Mouse (Mus musculus) kidney, adult 2 months (tissue): ENCODE measurements around the gene Vsig8. TPM values are rescaled to one million over a fixed set of nuclear protein-coding genes. Genes with fewer than 3 reads are reported as not detected.
A peak's percentile ranks its signal among the peaks of the same experiment; 100 is the strongest.

Experiments used
- DNase-seq: peaks from one replicate; pipeline ENCODE4 v3.0.0; 2021
- H3K27ac ChIP-seq: fragments of 200-500 bp; 2 replicates; pipeline ENCODE4 v1.5.1; 2012; ENCODE audit warnings: low read depth, low read length, control low read depth, inconsistent platforms; ENCODE audit not compliant: insufficient read depth
- H3K27me3 ChIP-seq: fragments of 200-500 bp; replicated peaks from 2 replicates; pipeline ENCODE4 v1.6.1; 2012; ENCODE audit warnings: mild to moderate bottlenecking, moderate library complexity, low read length, inconsistent platforms; ENCODE audit not compliant: control insufficient read depth, insufficient read depth
- H3K36me3 ChIP-seq: fragments of 200-500 bp; 2 replicates; pipeline ENCODE4 v1.6.1; 2012; ENCODE audit warnings: mild to moderate bottlenecking, moderate library complexity, low read length, inconsistent platforms; ENCODE audit not compliant: control insufficient read depth, insufficient read depth
- H3K4me1 ChIP-seq: fragments of 200-500 bp; 2 replicates; pipeline ENCODE4 v1.6.1; 2011; ENCODE audit warnings: low read length; ENCODE audit not compliant: control insufficient read depth, insufficient read depth
- H3K4me3 ChIP-seq: fragments of 200-500 bp; 2 replicates; pipeline ENCODE4 v1.5.1; 2011; ENCODE audit warnings: mild to moderate bottlenecking, low read depth, low read length, control low read depth; ENCODE audit not compliant: insufficient read depth
- CTCF ChIP-seq: fragments of 200-500 bp; conservative IDR thresholded peaks from 2 replicates; pipeline ENCODE4 v1.5.1; 2011; ENCODE audit warnings: low read depth, mild to moderate bottlenecking, control low read depth, low read length, moderate library complexity, mixed read lengths; ENCODE audit not compliant: insufficient read depth, insufficient read length
- POLR2A ChIP-seq: fragments of 200-500 bp; IDR thresholded peaks from one replicate; pipeline ENCODE4 v1.6.1; 2011; ENCODE audit warnings: low read depth, low read length, control low read depth
- WGBS: fragments of 180-500 bp; shearing (Covaris S2); methylation state at CpG from one replicate; pipeline ENCODE4 v1.1.7; 2018; 5-methylcytosine and 5-hydroxymethylcytosine counted together
- polyA plus RNA-seq: library from polyadenylated mRNA; depleted of rRNA; stranded (reverse); fragments of >200 nt; gene quantifications from 2 replicates; pipeline ENCODE4 v1.2.3, GENCODE M21; 2012; rRNA removed

Vsig8 gene
- 0.38 and 0.41 TPM in 2 replicates for polyA plus RNA-seq

GRCm38 (mm10) chr1:172555638-172556037 is at the start of gene Vsig8:
Gene Vsig8, plus strand, starts transcription at chr1:172555938.
- TF ChIP-seq CTCF: no peak
- no peak for TF ChIP-seq POLR2A
- Histone ChIP-seq H3K4me3 (no peak within 1 kb of the TSS), H3K27me3 (no peaks in the 10 kb centered on the region), H3K36me3 (no peaks in the 10 kb centered on the region), H3K4me1 (no peaks in the 10 kb centered on the region), H3K27ac (no peak within 1 kb of the TSS)
- DNase-seq: no peak
- 70% methylated on average over 11 of the region's 11 CpGs for WGBS

- Histone ChIP-seq H3K4me1 (peaks cover 34% of the 10 kb centered on the region), H3K36me3 (peaks cover 2% of the 10 kb centered on the region; the same call in 1 of the 2 replicates)
Measured at GRCm38 (mm10) chr1:172507001-172507400, 48.7 kb upstream of the Vsig8 start.

GRCm38 (mm10) chr1:172507701-172508100 is 48.0 kb upstream of the Vsig8 start:
- Histone ChIP-seq H3K27ac (no peak overlapping the region), H3K4me3 (no peak overlapping the region), H3K4me1 (peaks cover 27% of the 10 kb centered on the region), H3K36me3 (peaks cover 2% of the 10 kb centered on the region; the same call in 1 of the 2 replicates), H3K27me3 (no peaks in the 10 kb centered on the region)
- TF ChIP-seq POLR2A (no peak), CTCF (no peak)
- WGBS: 71% methylated on average over 3 of the region's 3 CpGs
- peak; percentile 76 for DNase-seq

More at GRCm38 (mm10) chr1:172507001-172507400, 48.7 kb upstream of the Vsig8 start:
- H3K27me3 ChIP-seq: no peaks in the 10 kb centered on the region
- DNase-seq: no peak
- 62% methylated on average over 5 of the region's 5 CpGs for WGBS
- TF ChIP-seq POLR2A: no peak
- no peak overlapping the region for H3K27ac ChIP-seq
- H3K4me3 ChIP-seq: no peak overlapping the region

GRCm38 (mm10) chr1:172508172-172508571 is 47.6 kb upstream of the Vsig8 start:
- Histone ChIP-seq H3K4me1 (peaks cover 24% of the 10 kb centered on the region), H3K4me3 (no peak overlapping the region), H3K27ac (no peak overlapping the region), H3K27me3 (no peaks in the 10 kb centered on the region), H3K36me3 (peaks cover 2% of the 10 kb centered on the region; the same call in 1 of the 2 replicates)
- 64% methylated on average over 2 of the region's 2 CpGs for WGBS
- DNase-seq: no peak
- no peak for TF ChIP-seq CTCF
- no peak for TF ChIP-seq POLR2A

- TF ChIP-seq CTCF: no peak
- no peak for TF ChIP-seq POLR2A
- 76% methylated on average over 5 of the region's 5 CpGs for WGBS
- Histone ChIP-seq H3K4me3 (no peak overlapping the region), H3K4me1 (peaks cover 23% of the 10 kb centered on the region; the same call in 1 of the 2 replicates), H3K36me3 (peaks cover 2% of the 10 kb centered on the region; the same call in 1 of the 2 replicates), H3K27ac (no peak overlapping the region), H3K27me3 (no peaks in the 10 kb centered on the region)
- peak; percentile 36 for DNase-seq
Measured at GRCm38 (mm10) chr1:172509235-172509634, 46.5 kb upstream of the Vsig8 start.

- no peak for DNase-seq
- TF ChIP-seq CTCF: no peak
- TF ChIP-seq POLR2A: no peak
- 34% methylated on average over 8 of the region's 8 CpGs for WGBS
- peaks cover 26% of the 10 kb centered on the region; the same call in 1 of the 2 replicates for H3K4me1 ChIP-seq
- H3K36me3 ChIP-seq: peaks cover 2% of the 10 kb centered on the region; the same call in 1 of the 2 replicates
- no peak overlapping the region for H3K4me3 ChIP-seq
- no peaks in the 10 kb centered on the region for H3K27me3 ChIP-seq
- peak overlapping the region; percentile 2; the same call in 1 of the 2 replicates for H3K27ac ChIP-seq
Measured at GRCm38 (mm10) chr1:172509983-172510382, 45.8 kb upstream of the Vsig8 start.

- Histone ChIP-seq H3K27ac (peak overlapping the region; percentile 32; the same call in 1 of the 2 replicates), H3K27me3 (no peaks in the 10 kb centered on the region), H3K4me3 (no peak overlapping the region), H3K4me1 (peaks cover 30% of the 10 kb centered on the region), H3K36me3 (peaks cover 2% of the 10 kb centered on the region; the same call in 1 of the 2 replicates)
- TF ChIP-seq CTCF (no peak), POLR2A (no peak)
- peak; percentile 73 for DNase-seq
- WGBS: 25% methylated on average over 13 of the region's 13 CpGs
Measured at GRCm38 (mm10) chr1:172510421-172510972, 45.2 kb upstream of the Vsig8 start.

- 30% methylated on average over 13 of the region's 13 CpGs for WGBS
- Histone ChIP-seq H3K27ac (peak overlapping the region; percentile 87), H3K27me3 (no peaks in the 10 kb centered on the region), H3K4me1 (peaks cover 28% of the 10 kb centered on the region), H3K4me3 (no peak overlapping the region), H3K36me3 (no peaks in the 10 kb centered on the region)
- TF ChIP-seq CTCF (peak; percentile 18; the same call in 1 of the 2 replicates), POLR2A (no peak)
- DNase-seq: peak; percentile 87
Measured at GRCm38 (mm10) chr1:172512962-172513361, 42.8 kb upstream of the Vsig8 start.
